Comparison of ENCODE assay signal across 8 mouse cellular contexts in genomic region chr10:23086352-23087215, GRCm38 (mm10).
DNase-seq lines count a peak whose midpoint lies in the region; ATAC-seq and TF ChIP-seq lines count a peak whose summit lies in the region.

No protein-coding gene starts in this region.

- TF ChIP-seq EP300 in liver, embryonic 14.5 days (IDR thresholded peaks at IDR 0.05; ENCODE audit: low read depth): no peak

- H3K27me3 ChIP-seq in forebrain, postnatal 0 days (ENCODE audit: insufficient read depth, low read length): no peaks in the 10 kb centered on the region
- H3K27me3 ChIP-seq in kidney, embryonic 15.5 days: no peaks in the 10 kb centered on the region
- H3K27me3 ChIP-seq in liver, embryonic 14.5 days (ENCODE audit: control insufficient read depth, insufficient read depth, low read length): no peaks in the 10 kb centered on the region

- H3K4me1 ChIP-seq in forebrain, postnatal 0 days (ENCODE audit: insufficient read depth): no peaks in the 10 kb centered on the region
- H3K4me1 ChIP-seq in kidney, embryonic 15.5 days: no peaks in the 10 kb centered on the region
- H3K4me1 ChIP-seq in liver, embryonic 14.5 days (replicated peaks; ENCODE audit: control insufficient read depth in 2 of 2, insufficient read depth in 2 of 2, low read length in 1 of 2): no peaks in the 10 kb centered on the region

- no peaks in the 10 kb centered on the region for H3K36me3 ChIP-seq in forebrain, postnatal 0 days (ENCODE audit: insufficient read depth)
- no peaks in the 10 kb centered on the region for H3K36me3 ChIP-seq in kidney, embryonic 15.5 days
- H3K36me3 ChIP-seq in liver, embryonic 14.5 days (replicated peaks; ENCODE audit: control insufficient read depth, insufficient read depth, low read depth): no peaks in the 10 kb centered on the region

- no peak overlapping the region for H3K4me3 ChIP-seq in forebrain, postnatal 0 days (ENCODE audit: low read depth, low read length)
- no peak overlapping the region for H3K4me3 ChIP-seq in kidney, embryonic 15.5 days (replicated peaks)
- no peak overlapping the region for H3K4me3 ChIP-seq in liver, embryonic 14.5 days (ENCODE audit: insufficient read depth in 1 of 2, low read depth in 2 of 2, low read length in 2 of 2)

- peak; percentile 79 for TF ChIP-seq CTCF in forebrain, postnatal 0 days (IDR thresholded peaks at IDR 0.05; ENCODE audit: low read depth)
- TF ChIP-seq CTCF in liver, embryonic 14.5 days (IDR thresholded peaks at IDR 0.05; ENCODE audit: low read depth): peak; percentile 49; the same call in 1 of the 2 replicates

- H3K4me2 ChIP-seq in forebrain, postnatal 0 days (ENCODE audit: low read depth): no peak overlapping the region
- H3K4me2 ChIP-seq in kidney, embryonic 15.5 days: 0 out of 2 replicates have a peak overlapping the region, but pooled peaks have one; percentile 12
- H3K4me2 ChIP-seq in liver, embryonic 14.5 days (ENCODE audit: low read depth): no peak overlapping the region

- no peaks in the 10 kb centered on the region for H3K9me3 ChIP-seq in forebrain, postnatal 0 days (ENCODE audit: low read length)
- no peaks in the 10 kb centered on the region for H3K9me3 ChIP-seq in kidney, embryonic 15.5 days (replicated peaks)
- no peaks in the 10 kb centered on the region for H3K9me3 ChIP-seq in liver, embryonic 14.5 days (ENCODE audit: control insufficient read depth, low read length)

- DNase-seq in urinary bladder, adult 18-20 months (ENCODE audit: low spot score in 2 of 2): peak; percentile 18 to 39
- DNase-seq in urinary bladder, postnatal 10 days (ENCODE audit: low spot score): no peak
- DNase-seq in cerebellum, adult 11 months: peak; percentile 10
- DNase-seq in forebrain, postnatal 0 days: peak; percentile 85
- DNase-seq in liver, embryonic 14.5 days (ENCODE audit: low read depth in 3 of 3, low spot score in 3 of 3): peak in 1 of 3 experiments; percentile 9
- peak; percentile 23 for DNase-seq in retina, adult 2 months (ENCODE audit: low read depth, low spot score)

- no peak overlapping the region for H3K9ac ChIP-seq in forebrain, postnatal 0 days
- H3K9ac ChIP-seq in kidney, embryonic 15.5 days: no peak overlapping the region
- no peak overlapping the region for H3K9ac ChIP-seq in liver, embryonic 14.5 days (replicated peaks)

- WGBS in forebrain, postnatal 0 days: 66% methylated on average over 21 of the region's 21 CpGs
- WGBS in kidney, embryonic 15.5 days: 62% methylated on average over 21 of the region's 21 CpGs
- 62% methylated on average over 21 of the region's 21 CpGs for WGBS in liver, embryonic 14.5 days (ENCODE audit: insufficient replicate concordance)

- H3K27ac ChIP-seq in forebrain, postnatal 0 days (ENCODE audit: low read depth, low read length): no peak overlapping the region
- H3K27ac ChIP-seq in kidney, embryonic 15.5 days: no peak overlapping the region
- no peak overlapping the region for H3K27ac ChIP-seq in liver, embryonic 14.5 days

- ATAC-seq in forebrain, postnatal 0 days: peak; percentile 71
- ATAC-seq in kidney, embryonic 15.5 days (replicated peaks; ENCODE audit: low FRiP score): no peak
- ATAC-seq in liver, embryonic 14.5 days (ENCODE audit: insufficient read depth): no peak
- ATAC-seq in erythroblast, adult 5-6 weeks (replicated peaks; ENCODE audit: low FRiP score, poor library complexity, severe bottlenecking): no peak
